Comparison of ENCODE assay signal across 12 mouse cellular contexts in genomic region chr6:28803678-28804279, GRCm38 (mm10).
"Had no signal": no experiment of that assay in that cellular context is flagged by ENCODE, and none has a peak within 500 bp of the region (broad histone marks: within the 10 kb centered on the region; RNA-seq: fewer than 3 reads in every experiment).

No protein-coding gene starts in this region.

- H3K9ac ChIP-seq: lung, embryonic 14.5 days; neural tube, embryonic 15.5 days had no signal

- H3K4me2 ChIP-seq: liver, embryonic 11.5 days; lung, embryonic 14.5 days; neural tube, embryonic 15.5 days had no signal

- H3K4me3 ChIP-seq: midbrain, embryonic 10.5 days; myocyte; neural tube, embryonic 15.5 days had no signal

- H3K9me3 ChIP-seq: midbrain, embryonic 10.5 days; neural tube, embryonic 15.5 days had no signal

- H3K4me1 ChIP-seq: midbrain, embryonic 10.5 days had no signal

- H3K27me3 ChIP-seq: neural tube, embryonic 15.5 days had no signal

- H3K27ac ChIP-seq: midbrain, embryonic 10.5 days; neural tube, embryonic 15.5 days had no signal

- DNase-seq: kidney, postnatal 25 days; lung, embryonic 14.5 days; lung, postnatal 10 days; lung, postnatal 4 days; midbrain, embryonic 14.5 days; right cerebral cortex, adult 18-20 months; right cerebral cortex, postnatal 25 days; thymus, postnatal 4 days had no signal
